Mouse (Mus musculus) embryonic stem cell, embryonic (primary cell): ENCODE data around the gene Prok1.

Experiments
- CTCF ChIA-PET, 4 experiments: fragments of 300-600 bp in 2 of 4; fragments of 350-600 bp in 2 of 4; sonication (Branson Sonifier 250); formaldehyde crosslinking; loops; one replicate each; lab custom pipeline; 2022; ENCODE audit warnings: inconsistent platforms in 2 of 4; lab: Charles Lee
- POLR2A ChIA-PET, 4 experiments: fragments of 300-600 bp in 2 of 4; fragments of 350-600 bp in 2 of 4; sonication (Branson Sonifier 250); formaldehyde crosslinking; loops; one replicate each; lab custom pipeline; 2022; ENCODE audit warnings: antibody characterized with exemption in 4 of 4, inconsistent platforms in 1 of 4; lab: Charles Lee

Prok1 gene

DNA sequence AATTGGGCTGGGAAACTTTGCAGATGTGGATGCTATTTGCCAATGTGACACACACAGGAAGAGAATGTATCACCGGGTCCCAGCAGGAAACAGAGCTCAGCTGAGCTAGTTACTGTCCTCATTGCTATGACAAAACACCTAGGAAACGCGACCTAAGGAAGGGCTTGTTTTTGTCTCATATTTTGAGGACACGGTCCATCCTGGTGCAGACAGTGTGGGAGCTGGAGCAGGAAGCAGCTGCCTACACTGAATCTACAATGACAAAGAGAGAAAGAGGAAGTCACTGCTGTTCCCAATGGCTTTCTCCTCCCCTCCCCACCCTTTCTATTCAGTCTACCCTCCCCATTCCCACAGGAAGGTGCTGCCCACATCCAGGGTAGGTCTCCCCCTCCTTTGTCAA is 12.5 kb upstream of the Prok1 start:
- CTCF ChIA-PET: no interaction called here
- POLR2A ChIA-PET: interaction anchor here in 1 of 4 experiments (2.3 kb wide), 1 partner anchor 9 kb away, joined by 5 read pairs; no protein-coding TSS in a partner anchor

DNA sequence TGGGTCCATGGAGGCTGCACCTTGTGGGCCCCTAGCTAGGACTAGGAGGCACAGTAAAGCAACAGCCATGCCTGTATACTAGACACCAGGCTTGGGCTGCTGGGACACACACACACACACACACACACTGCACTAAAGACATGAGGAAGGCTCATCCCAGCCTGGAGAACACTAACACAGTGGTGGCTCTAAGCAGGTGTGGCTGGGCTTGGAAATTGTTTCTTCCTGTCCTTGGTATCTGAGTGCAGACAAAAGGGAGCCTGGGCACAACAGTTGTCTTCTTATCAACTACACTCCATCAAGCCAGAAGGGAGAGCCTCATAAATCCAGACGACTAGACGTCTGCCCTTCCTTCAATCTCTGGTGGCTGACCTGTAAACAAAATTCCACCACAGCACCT is 10.8 kb upstream of the Prok1 start:
- POLR2A ChIA-PET: no interaction called here
- CTCF ChIA-PET: interaction anchor here in 1 of 4 experiments (1.4 kb wide), 1 partner anchor 212 kb away, joined by 3 read pairs; no protein-coding TSS in a partner anchor

DNA sequence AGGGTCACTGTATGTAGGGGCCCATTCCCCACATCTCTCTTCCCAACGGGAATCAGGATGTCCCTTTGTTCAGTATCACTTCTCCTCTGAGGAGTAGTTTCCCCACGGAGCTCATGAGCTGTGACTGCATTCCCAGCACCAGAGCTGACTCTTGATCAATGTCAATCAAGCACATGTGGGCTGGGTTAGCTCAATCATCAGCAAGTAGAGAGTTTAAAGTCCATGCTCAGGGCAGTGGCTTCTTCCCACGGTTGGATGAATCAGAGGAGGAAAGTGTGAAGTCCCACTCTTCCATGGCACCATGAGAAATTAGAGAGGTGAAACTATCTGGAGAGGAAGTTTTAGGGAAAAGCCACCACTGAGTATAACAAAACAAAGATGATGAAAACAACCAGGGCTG is 9.5 kb upstream of the Prok1 start:
- CTCF ChIA-PET: interaction anchor here in 1 of 4 experiments (0.5 kb wide), 1 partner anchor 48 kb away, joined by 4 read pairs; no protein-coding TSS in a partner anchor
- POLR2A ChIA-PET: interaction anchor here in 1 of 4 experiments (0.5 kb wide), 1 partner anchor 387 kb away, joined by 5 read pairs; no protein-coding TSS in a partner anchor

GRCm38 (mm10) chr3:107246876-107247275 is 7.4 kb upstream of the Prok1 start:
- CTCF ChIA-PET: interaction anchor here in 1 of 4 experiments (0.7 kb wide), 1 partner anchor 7 kb away, joined by 3 read pairs; no protein-coding TSS in a partner anchor
- POLR2A ChIA-PET: no interaction called here

DNA sequence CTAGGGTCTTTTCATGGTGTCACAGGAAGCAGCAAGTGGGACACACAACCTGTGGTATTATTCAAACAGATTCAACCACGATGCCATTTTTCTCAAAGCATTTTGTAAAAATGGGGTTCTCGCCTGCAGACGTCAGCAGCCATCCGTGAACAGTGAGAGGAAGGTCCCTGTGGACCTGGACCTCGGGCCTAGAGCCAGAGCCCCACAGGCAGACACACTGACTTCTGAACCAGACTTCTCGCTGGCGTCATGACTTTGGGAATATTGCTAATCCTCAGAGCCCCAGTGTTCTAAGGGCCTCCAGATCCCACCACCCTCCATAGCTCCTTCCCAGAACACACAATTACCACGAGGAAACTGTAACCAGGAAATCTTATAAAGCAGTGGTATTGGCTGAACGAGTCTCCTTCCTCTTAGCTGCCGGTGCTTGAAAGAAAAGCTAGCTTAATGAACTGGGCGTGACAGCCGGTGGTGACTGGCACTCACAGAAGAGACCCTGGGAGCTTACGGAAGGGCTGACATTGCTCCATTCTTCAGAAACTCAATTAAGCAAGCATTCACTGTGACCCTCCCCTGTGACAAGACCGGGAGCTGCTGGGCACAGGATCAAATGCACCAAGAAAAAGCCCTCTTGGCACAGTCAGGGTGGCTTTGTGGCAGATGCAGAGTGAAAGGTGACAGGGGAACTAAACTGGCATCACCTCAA is 2.0 kb upstream of the Prok1 start:
- ChIA-PET POLR2A (interaction anchor here in 1 of 4 experiments (0.8 kb wide), 1 partner anchor 12 kb away, joined by 3 read pairs; no protein-coding TSS in a partner anchor), CTCF (interaction anchor here in 3 of 4 experiments (0.6 to 1.2 kb wide), 3 partner anchors 8 to 646 kb away, joined by 3 to 5 read pairs (median 4); no protein-coding TSS in a partner anchor)

GRCm38 (mm10) chr3:107238471-107238980 is 981 bp downstream of the Prok1 start:
- ChIA-PET POLR2A (interaction anchor here in 1 of 4 experiments (1.2 kb wide), 1 partner anchor 37 kb away, joined by 3 read pairs; no protein-coding TSS in a partner anchor), CTCF (interaction anchor here in 2 of 4 experiments (1.5 to 1.6 kb wide), 2 partner anchors 29 to 224 kb away, joined by 3 to 4 read pairs; no protein-coding TSS in a partner anchor)

GRCm38 (mm10) chr3:107238051-107238450 is 1.5 kb downstream of the Prok1 start:
- ChIA-PET POLR2A (interaction anchor here in 1 of 4 experiments (1.2 kb wide), 1 partner anchor 38 kb away, joined by 3 read pairs; no protein-coding TSS in a partner anchor), CTCF (interaction anchor here in 3 of 4 experiments (0.7 to 1.6 kb wide), 3 partner anchors 29 to 224 kb away, joined by 3 to 4 read pairs (median 3); no protein-coding TSS in a partner anchor)

GRCm38 (mm10) chr3:107233945-107234344 is 5.6 kb downstream of the Prok1 start:
- POLR2A ChIA-PET: no interaction called here
- CTCF ChIA-PET: interaction anchor here (0.5 to 2.2 kb wide), 21 partner anchors 8 to 630 kb away, joined by 3 to 13 read pairs (median 4); partner anchors contain the start of gene Lamtor5 (in 1 of the 4)

DNA sequence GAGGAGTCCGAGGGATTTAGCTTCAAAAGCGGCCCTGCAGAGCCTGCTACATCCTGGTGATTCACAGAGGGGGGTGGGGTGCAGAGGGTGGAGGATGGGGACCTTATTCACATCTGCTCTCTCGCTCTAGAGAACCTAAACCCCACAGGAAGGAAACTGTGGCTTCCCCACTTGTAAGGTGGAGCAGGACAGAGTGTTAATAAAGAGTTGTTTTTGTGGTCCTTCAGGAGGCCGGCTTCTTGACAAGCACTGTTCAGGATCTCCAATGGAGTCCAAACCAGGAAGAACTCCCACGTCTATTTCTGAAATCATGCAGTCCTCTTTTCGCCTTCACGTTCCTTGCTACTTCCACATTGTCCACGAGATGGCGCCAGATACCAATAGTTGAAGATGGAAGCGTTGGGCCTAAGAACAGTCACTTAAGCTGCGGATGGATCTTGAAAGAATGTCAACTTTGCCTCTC is 6.1 kb downstream of the Prok1 start:
- ChIA-PET CTCF (interaction anchor here (0.5 to 2.2 kb wide), 25 partner anchors 8 to 1064 kb away, joined by 3 to 13 read pairs (median 4); partner anchors contain the start of gene Lamtor5 (in 1 of the 4)), POLR2A (interaction anchor here in 2 of 4 experiments (0.7 kb wide), 2 partner anchors 109 to 631 kb away, joined by 3 to 4 read pairs; no protein-coding TSS in a partner anchor)

- CTCF ChIA-PET: interaction anchor here in 2 of 4 experiments (0.9 to 1.3 kb wide), 2 partner anchors 26 to 241 kb away, joined by 3 to 4 read pairs; no protein-coding TSS in a partner anchor
- POLR2A ChIA-PET: interaction anchor here in 1 of 4 experiments (2.2 kb wide), 1 partner anchor 102 kb away, joined by 5 read pairs; the partner anchor contains the start of gene Rbm15
Measured at GRCm38 (mm10) chr3:107231202-107231601, 8.3 kb downstream of the Prok1 start.

DNA sequence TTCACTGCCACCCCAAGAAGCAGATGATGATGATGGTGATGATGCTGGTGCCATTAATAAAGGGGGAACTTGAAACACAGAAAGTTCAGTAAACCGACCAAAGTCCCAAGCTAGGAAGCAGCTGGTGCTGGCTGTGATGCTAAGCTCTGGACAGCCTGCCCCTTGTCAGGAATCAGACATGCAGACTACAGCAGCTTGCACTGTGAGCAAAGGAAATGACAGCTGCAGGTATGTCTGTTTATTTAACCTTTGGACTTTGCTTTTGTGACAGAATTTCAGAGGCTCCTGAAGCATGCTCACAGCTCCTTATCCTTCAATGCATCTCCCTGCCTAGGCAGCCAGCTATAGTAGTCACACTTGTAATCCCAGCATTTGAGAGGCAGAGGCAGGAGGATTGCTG is 9.0 kb downstream of the Prok1 start, which contains the start of gene A630076J17Rik:
Gene A630076J17Rik (plus strand): TSS at position 88 of the 400 bp plus-strand sequence.
- POLR2A ChIA-PET: interaction anchor here in 1 of 4 experiments (0.6 to 2.2 kb wide), 2 partner anchors 103 to 240 kb away, joined by 3 to 5 read pairs; partner anchors contain the start of gene Rbm15
- CTCF ChIA-PET: interaction anchor here in 3 of 4 experiments (0.7 to 1.1 kb wide), 3 partner anchors 25 to 232 kb away, joined by 3 to 4 read pairs (median 3); no protein-coding TSS in a partner anchor

DNA sequence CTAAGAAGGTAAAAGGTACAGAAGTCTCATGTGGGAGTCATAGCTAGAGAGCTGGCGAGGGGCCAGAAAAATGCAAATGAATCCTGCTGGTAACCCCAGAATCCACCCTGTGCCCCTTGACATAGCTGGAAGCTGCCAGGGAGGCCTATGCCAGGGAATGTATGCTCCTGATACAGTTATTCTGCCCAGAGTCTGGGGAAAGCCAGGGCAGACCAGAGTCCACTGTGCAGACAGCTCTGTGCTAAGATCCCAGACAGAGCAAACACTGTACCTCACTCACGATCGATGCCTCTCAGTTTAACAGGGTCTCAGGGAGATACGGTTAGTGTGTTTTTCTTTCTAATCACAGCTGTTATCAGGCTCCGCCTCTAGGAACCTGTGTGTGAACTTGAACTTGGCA is 9.7 kb downstream of the Prok1 start:
- CTCF ChIA-PET: interaction anchor here in 2 of 4 experiments (0.8 to 1.1 kb wide), 4 partner anchors 24 to 242 kb away, joined by 3 to 4 read pairs (median 3); no protein-coding TSS in a partner anchor
- POLR2A ChIA-PET: interaction anchor here in 1 of 4 experiments (2.2 kb wide), 1 partner anchor 103 kb away, joined by 5 read pairs; the partner anchor contains the start of gene Rbm15

DNA sequence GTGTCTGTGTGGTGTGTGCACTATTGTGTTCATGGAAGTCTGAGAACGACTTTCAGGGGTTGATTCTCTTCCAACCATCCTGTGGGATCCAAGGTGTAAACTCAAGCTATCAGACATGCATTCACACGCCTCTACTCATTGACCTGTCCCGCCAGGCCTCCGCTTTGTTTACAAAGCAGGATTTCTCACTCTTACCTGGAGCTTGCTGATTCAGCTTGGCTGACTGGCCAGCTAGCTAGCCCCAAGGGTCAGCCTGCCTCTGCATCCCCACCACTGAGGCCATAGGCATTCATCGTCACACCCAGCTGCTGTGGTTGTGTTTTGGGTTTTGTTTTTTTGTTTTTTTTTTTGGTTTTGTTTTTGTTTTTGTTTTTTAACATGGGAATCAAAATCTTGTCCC is 10.3 kb downstream of the Prok1 start:
- ChIA-PET POLR2A (interaction anchor here in 1 of 4 experiments (0.6 to 2.2 kb wide), 2 partner anchors 23 to 104 kb away, joined by 3 to 5 read pairs; partner anchors contain the start of gene Rbm15), CTCF (interaction anchor here in 2 of 4 experiments (0.8 to 1.1 kb wide), 3 partner anchors 23 to 243 kb away, joined by 3 read pairs; no protein-coding TSS in a partner anchor)

- ChIA-PET POLR2A (interaction anchor here in 1 of 4 experiments (0.7 kb wide), 1 partner anchor 9 kb away, joined by 3 read pairs; no protein-coding TSS in a partner anchor), CTCF (interaction anchor here in 1 of 4 experiments (0.7 kb wide), 1 partner anchor 25 kb away, joined by 4 read pairs; no protein-coding TSS in a partner anchor)
Measured at GRCm38 (mm10) chr3:107225820-107226219, 13.7 kb downstream of the Prok1 start.

GRCm38 (mm10) chr3:107223230-107223629 is 16.3 kb downstream of the Prok1 start:
- CTCF ChIA-PET: no interaction called here
- POLR2A ChIA-PET: no interaction called here

DNA sequence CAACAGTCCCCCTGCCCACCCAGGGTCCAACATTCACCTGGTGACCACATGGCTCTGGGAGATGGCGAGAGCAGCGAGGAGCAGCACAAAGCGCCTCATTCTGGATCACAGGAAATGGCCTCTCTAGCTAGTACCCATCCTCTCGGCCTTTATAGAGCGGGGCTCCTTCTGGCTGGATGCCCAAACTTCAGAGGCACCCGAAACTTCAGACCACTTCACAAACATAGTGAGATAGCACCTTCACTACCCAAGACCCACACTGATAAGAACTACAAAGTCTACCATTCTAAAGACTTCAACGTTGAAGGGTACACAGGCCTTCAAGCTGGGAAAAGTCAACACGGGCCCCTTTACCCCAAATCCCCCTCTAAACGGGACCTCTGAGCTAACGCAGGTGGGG is 17.9 kb downstream of the Prok1 start, which contains the start of gene Cym:
Gene Cym (minus strand): TSS at position 125 of the 400 bp plus-strand sequence.
- CTCF ChIA-PET: no interaction called here
- POLR2A ChIA-PET: interaction anchor here in 1 of 4 experiments (0.9 kb wide), 1 partner anchor 12 kb away, joined by 3 read pairs; no protein-coding TSS in a partner anchor

- CTCF ChIA-PET: interaction anchor here in 1 of 4 experiments (0.5 kb wide), 1 partner anchor 699 kb away, joined by 5 read pairs; no protein-coding TSS in a partner anchor
Measured at GRCm38 (mm10) chr3:107218572-107218971, 20.9 kb downstream of the Prok1 start.

More at GRCm38 (mm10) chr3:107218572-107218971, 20.9 kb downstream of the Prok1 start:
- POLR2A ChIA-PET: interaction anchor here in 2 of 4 experiments (0.7 to 1.6 kb wide), 2 partner anchors 115 to 491 kb away, joined by 3 to 8 read pairs; partner anchors contain the start of gene Rbm15 (in 1 of the 2)
